Mouse (Mus musculus) CD8-positive naive resting alpha-beta T cell, adult 2 months (primary cell): ENCODE data around the gene Hist2h4.
"Not testable (repeated sequence)": the region's sequence is repeated elsewhere in the genome, so short reads cannot be mapped to it uniquely, and the experiment has no call there.

ENCODE experiments used
- DNase-seq, 2 experiments: peaks; one replicate each; pipeline ENCODE4 v3.0.0; 2022; ENCODE audit warnings: low read depth in 2 of 2, low spot score in 2 of 2

The Hist2h4 gene

DNA sequence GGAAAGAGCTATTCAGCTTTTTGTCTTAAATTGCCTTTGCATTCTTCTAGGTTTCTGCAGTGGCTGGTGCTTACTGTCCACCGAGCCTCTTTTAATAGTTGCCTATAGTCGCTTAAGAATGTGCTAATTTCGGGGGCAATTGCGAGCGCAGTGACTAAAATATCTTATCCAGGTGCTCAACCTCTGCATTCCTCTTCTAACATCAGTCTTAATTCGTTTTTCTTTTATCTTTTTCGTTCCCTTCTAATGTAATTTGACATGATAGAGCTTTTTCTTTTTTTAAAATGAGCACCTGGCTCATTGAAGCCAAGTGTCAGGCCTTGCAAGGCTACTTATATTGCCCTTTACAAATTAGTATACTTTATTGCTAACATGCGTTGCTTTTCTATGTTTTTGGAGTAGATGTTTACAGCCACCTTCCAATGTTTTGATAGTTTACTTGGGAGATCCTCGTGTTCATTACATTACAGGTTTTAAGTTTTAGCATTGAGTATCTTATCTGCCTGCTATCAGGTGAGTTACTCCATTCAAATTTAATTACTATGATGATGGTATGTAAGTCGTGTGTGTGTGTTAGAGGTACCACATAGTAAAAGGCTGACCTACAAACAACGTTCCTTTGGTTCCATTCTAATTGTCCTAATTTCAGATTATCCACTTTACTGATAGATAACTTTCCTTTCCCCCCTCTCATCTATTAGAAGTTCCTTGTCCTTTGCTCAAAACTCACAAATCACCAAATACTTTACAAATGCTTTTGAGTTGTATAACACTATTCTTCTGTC, 15.6 kb downstream of the Hist2h4 start:
- no peak for DNase-seq

DNA sequence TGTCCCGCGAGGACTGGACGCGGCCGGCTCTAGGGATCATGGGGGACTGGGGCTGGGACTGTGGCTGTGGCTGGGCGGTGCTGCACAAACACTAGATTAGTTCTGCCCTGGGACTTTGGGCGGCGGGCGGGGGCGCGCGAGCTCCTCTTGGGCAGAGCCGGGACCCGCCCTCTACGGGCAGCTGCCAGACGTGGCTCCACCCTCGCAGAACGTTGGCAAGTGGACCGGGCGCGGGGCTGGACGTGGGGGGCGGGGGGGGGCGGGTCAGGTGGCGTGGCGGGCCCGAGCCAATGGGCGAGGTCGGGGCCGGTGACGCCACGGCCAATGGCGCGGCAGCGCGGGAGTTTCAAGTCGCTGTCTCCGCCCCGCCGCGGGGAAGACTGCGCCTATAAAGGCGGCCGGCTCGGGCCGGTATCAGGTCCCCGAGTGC, 16.7 kb downstream of the Hist2h4 start, which contains the start of gene Hist2h3c1:
Gene Hist2h3c1 (plus strand): TSS at position 259 of the 430 bp plus-strand sequence.
- DNase-seq = not testable (repeated sequence)

DNA sequence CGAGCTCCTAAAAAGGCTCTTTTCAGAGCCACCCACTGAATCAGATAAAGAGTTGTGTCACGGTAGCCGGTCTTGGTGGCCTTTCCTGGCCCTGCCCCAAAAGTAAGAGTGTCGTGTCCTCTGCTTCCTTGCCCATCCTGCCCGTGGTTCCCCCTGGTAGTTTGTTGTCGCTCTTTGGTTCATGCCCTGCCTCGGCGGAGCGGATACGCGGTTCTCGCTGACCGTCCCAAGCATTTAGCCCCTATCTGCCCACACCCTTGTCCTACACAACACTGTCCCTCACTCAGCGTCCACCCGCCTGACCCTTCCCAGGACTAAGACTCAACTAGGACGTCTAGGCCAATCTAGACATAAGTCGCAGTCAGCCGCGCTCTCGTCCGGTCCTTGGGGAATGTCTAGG, 17.1 kb downstream of the Hist2h4 start:
- DNase-seq = not testable (repeated sequence)

GRCm38 (mm10) chr3:96245003-96245886, 17.9 kb downstream of the Hist2h4 start, which contains the start of gene Hist2h2aa1:
Gene Hist2h2aa1, plus strand, starts transcription at chr3:96245497.
- peak; percentile 73 to 79 for DNase-seq

- no peak for DNase-seq
Observed at GRCm38 (mm10) chr3:96243921-96244572, 19.1 kb downstream of the Hist2h4 start.

DNA sequence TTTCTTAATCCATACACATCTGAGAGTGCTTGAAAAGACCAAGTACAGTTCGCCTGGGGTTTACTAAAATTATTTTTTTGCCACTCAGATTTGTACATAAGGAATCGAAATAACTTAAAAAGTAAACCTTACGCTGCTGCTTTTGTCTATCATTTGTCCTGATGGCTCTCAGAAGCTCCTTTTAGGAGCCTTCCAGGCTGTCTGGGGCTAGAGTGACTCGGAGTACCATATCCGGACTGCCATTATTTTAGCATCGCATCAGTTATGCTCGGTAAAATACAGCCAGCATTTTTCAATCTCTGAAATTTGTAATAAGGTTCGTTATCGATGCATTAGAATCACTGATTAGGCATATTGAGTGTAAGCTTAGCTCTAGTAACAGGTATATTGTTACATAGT, 22.3 kb downstream of the Hist2h4 start:
- DNase-seq = no peak

DNA sequence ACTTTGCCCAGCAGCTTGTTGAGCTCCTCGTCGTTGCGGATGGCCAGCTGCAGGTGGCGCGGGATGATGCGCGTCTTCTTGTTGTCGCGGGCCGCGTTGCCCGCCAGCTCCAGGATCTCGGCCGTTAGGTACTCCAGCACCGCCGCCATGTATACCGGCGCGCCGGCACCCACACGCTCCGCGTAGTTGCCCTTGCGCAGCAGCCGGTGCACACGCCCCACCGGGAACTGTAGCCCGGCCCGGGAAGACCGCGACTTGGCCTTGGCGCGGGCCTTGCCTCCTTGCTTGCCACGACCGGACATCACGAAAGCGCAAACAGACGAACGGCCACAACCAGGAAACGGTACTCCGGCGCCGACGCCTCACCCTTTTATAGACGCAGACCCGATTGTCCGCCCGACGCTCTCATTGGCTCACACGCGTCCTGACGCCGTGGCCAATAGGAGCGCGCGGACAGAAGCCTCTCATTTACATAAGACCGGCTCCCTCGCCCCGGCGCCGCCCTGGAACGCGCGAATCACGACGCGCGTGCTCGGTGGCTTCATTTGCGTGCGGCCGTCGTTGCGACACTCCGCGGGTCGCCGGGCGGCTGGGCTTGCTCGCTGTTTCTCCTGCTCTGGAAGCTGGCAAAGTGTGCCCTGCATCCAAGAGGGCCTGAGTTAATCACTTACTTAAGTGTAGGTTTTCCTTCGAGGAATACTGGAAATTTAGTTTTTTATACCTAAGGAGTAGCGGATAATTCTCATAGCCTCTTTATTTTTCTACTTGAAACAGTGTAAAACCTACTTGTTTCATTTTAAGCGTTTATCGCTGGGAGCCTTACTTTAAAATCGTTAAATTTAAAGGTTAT, 22.9 kb downstream of the Hist2h4 start, which contains the start of gene Hist2h2aa2:
Gene Hist2h2aa2 (minus strand): TSS at position 328 of the 850 bp plus-strand sequence.
- DNase-seq = peak; percentile 81 to 82

GRCm38 (mm10) chr3:96238954-96239793, 23.9 kb downstream of the Hist2h4 start, which contains the start of gene Hist2h3c2:
Gene Hist2h3c2, minus strand, starts transcription at chr3:96239127.
- DNase-seq = peak in 1 of 2 experiments; percentile 37

- no peak for DNase-seq
Observed at GRCm38 (mm10) chr3:96237904-96238511, 25.1 kb downstream of the Hist2h4 start.

DNA sequence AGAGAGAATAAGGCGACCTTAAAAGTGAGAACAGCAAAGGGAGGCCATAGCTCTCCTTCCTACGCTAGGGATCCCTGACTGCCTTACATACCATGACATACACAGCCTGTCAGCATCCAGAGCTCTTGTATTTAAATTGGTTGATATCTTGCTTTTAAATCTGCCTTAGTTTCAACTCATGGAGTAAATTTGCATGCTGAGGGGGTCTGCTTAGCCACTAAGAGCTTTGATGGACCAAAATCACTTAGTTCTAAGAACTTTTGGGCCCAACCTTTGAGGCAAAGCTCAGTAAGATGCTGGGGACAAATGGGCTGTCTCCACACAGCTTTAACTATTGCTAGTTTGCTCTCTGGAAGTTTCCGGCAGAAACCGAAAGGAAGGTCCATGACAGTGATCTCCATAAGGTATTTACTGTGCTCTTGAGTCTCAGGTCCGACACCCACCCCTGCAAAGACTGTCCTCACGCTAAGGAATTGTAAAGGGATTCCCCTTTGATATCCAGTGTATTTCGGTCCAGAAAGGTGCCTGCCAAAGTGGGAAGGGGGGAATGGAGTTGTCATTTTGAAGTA, 25.7 kb downstream of the Hist2h4 start:
- no peak for DNase-seq

- DNase-seq = no peak
Observed at GRCm38 (mm10) chr3:96236834-96237334, 26.2 kb downstream of the Hist2h4 start.

DNA sequence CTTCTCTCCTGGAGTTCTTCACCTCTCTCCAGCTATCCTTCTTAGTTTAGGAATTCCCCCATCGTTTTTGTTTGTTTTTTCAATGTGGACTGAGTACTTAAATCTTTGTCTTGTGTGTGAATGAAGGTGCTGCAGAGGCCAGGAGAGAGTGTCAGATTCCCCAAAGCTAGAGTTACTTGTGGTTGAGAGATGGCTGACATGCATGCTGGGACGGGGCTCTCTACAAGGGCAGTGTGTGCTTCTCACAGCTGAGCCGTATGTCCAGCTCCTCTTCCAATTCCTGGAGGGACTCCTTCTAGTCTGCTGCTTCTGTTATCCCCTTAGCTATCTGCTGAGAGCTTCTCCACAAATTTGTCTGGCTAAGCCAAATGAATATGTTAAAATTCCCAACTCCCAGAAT, 27.3 kb downstream of the Hist2h4 start:
- no peak for DNase-seq

- peak in 1 of 2 experiments; percentile 35 for DNase-seq
Observed at GRCm38 (mm10) chr3:96234914-96235313, 28.2 kb downstream of the Hist2h4 start.

GRCm38 (mm10) chr3:96231758-96232120, 31.4 kb downstream of the Hist2h4 start:
- DNase-seq = no peak

- DNase-seq = no peak
Observed at GRCm38 (mm10) chr3:96230910-96231757, 32.0 kb downstream of the Hist2h4 start.

DNA sequence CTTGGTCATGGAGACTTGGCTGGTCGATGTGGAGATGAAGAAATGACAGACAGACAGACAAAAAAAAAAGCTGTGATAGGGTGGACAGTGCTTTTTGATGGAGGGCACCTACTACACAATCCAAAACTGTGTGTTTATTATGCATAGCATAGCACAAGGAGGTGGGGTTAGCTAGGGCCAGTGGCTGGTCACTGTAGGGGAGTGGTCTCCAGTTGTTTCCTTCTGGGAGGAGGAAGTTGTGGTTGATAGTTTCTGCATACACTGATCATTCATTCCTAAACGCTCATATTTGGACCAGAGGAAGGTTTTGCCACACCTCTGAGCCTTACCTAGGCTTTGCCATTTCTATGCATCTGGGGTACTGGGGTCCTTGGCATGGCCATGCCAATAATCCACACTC, 32.7 kb downstream of the Hist2h4 start:
- no peak for DNase-seq

DNA sequence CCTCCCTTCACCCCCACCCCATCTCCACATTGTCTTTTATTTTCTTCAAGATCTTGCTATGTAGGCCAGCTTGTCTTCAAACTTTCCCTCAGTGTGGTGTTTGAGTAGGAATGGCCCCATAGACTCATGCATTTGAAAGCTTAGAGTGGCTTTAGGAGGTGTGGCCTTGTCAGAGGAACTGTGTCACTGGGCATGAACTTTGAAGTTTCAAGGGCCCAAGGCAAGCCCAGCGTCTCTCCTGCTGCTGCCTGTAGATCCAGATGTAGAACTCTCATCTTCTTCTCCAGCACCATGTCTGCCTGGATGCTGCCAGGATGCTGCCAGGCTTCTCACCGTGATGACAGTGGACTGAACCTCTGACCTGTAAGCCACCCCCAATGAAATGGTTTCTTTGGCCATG, 34.3 kb downstream of the Hist2h4 start:
- DNase-seq = no peak
